Mouse (Mus musculus) frontal cortex, postnatal 25 days (tissue): ENCODE results near the gene Krt27.
A peak's percentile ranks its signal among the peaks of the same experiment; 100 is the strongest.

ENCODE experiments used
- DNase-seq, 2 experiments: peaks; one replicate each; pipeline ENCODE4 v3.0.0; 2022; ENCODE audit warnings: low spot score in 2 of 2

Gene Krt27

DNA sequence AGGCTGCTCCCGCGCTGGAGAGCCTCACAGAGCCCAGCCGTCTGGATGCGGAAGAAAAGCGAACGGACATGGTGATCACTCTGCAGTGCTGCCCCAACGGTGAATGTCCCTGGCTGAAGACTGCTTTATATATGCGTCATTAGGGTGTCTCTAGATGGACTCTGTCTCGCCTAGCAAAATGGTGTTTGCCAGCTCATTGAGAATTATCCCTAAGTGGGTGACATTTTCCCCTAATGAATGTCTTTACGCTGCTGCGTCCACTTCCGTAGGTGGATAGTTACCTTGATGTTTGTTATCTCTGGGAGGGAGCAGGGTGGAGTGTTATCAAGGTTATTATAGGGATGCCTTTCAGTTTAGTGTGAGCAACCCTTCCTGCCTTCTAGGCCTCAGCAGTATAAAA is at the start of gene Krt27:
TSS of gene Krt27 (minus strand) at position 101 of the 400 bp plus-strand sequence.
- no peak for DNase-seq

DNA sequence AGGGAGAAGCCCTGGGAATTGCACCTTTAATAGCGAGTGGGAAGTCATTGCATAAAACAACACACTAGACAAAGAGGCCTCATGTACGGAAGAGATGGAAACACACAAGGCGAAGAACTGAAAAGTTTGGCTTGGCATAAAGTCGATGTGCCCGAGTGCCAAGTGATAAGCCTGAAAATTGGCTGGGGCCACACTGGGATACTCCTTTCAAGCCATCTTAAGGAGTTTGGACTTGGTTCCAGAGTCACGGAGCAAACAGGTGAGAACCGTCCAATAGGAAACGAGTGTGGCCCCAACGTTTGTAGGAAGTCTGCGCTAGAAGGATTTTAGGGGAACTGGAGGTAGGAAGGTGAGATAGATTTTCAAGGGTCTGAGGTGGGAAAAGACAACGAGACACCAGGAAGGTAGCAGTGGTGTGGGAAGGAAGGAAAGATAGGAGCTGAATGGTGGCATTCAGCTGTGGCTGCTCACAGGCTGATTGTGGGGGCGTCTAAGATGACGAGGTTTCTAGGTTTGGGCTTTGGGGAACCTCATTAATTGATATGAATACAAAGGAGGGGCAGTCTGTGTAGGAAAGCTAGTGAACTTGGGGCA is 49.1 kb upstream of the Krt27 start:
- DNase-seq = no peak

GRCm38 (mm10) chr11:99398832-99399231 is 47.9 kb upstream of the Krt27 start:
- DNase-seq = no peak

- DNase-seq = no peak
These were observed 47.2 kb upstream of the Krt27 start for GRCm38 (mm10) chr11:99398084-99398483.

DNA sequence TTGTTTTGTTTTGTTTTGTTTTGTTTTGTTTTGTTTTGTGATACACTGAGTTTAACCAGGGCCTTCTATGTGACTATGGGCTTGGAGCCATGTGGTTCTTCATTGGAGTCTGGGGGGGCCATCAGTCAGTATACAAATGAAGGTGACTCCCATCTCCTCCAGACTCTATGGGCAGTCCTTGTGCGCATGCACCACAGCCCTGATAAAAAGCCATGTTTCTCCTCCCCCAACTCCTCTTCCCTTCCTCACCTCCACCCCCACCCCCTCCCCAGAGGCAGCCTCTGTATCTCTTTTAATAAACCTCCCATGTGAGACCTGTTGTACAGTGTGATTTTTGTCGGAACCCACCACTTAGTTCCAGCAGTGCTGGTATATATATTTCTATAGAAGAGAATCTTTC is 45.8 kb upstream of the Krt27 start:
- DNase-seq = no peak

DNA sequence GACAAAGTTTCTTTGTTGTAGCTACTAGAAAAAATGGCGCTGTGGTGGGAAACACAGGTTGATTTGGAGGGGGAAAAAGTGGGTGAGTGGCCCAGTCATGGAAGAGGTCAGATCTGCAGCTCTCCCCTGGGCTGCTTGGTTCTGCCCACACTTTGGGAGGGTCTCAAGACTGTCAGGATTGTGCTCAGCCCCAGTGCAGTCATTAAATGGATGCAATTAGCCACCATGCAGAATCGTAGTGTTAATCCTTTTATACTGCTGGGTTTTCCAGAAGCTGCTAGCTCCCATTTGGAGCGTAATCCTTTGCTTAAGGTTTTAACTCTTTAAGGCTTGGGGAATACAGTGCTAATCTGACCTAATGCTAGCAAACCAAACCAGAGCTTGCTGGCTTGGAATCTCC is 45.1 kb upstream of the Krt27 start:
- DNase-seq = no peak

GRCm38 (mm10) chr11:99392492-99392891 is 41.6 kb upstream of the Krt27 start:
- DNase-seq = no peak

- DNase-seq = no peak
These were observed 40.5 kb upstream of the Krt27 start for GRCm38 (mm10) chr11:99391375-99391774.

DNA sequence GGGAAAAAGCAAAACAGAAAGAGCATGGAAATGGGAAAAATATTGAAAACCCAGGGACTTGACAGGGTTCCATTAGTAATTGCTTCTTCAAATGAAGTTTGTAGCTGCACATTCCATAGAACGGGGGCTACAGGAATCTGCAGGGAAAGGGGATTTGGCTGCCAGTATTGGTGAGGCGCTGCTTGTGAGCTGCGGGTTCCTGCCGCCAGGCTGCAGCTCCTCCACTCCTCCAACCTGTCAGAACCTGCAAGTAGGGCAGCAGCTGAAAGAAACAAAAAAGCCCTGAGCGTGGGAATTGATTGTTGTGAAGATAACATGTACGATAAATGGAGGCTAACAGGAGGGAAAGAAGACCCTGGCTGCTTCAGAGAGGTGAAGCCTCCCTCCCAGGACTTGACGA is 40.0 kb upstream of the Krt27 start:
- DNase-seq = no peak

GRCm38 (mm10) chr11:99389264-99389663 is 38.4 kb upstream of the Krt27 start, which contains the start of gene Krt10:
TSS of gene Krt10 (minus strand) at chr11:99389364.
- no peak for DNase-seq

GRCm38 (mm10) chr11:99388661-99389060 is 37.8 kb upstream of the Krt27 start:
- DNase-seq = no peak

- DNase-seq = peak; percentile 72 to 80
These were observed 35.2 kb upstream of the Krt27 start for GRCm38 (mm10) chr11:99385813-99386721.

DNA sequence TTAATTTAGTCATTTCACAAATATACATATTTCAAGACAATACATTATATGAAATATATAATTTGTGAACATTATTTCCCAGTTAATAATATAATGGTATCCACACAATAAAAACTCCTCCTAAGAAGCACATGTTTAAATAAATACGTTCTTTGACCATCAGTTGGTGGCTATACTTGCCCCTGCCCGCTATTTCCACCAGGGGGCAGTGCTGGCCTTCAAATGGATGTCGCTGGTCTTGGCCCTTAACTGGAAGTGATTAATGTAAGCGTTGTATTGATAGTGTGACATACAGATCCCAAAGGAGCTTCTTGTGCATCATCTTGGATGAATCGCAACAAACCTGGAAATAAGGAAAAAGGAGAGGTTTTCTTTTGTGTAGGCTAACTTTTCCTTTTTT is 28.7 kb upstream of the Krt27 start:
- peak; percentile 58 to 76 for DNase-seq

DNA sequence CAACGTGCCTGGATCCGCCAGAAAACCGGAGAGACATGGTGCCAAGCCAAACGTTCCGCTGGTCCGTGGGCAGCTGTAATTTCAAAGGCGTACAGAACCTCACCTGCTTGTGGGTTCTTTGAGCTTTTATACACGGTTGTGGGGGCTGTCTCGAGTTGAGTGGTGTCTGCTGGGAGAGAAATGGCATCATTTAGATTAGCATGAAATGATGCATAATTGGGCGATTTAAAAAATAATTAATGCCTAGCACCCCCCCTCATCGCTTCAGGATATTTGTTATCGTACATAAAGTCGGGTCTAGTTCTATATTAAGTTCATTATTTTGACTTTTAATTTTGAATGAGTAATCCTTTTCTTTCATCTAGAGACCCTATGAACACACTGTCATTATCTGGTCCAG is 23.9 kb upstream of the Krt27 start, which contains the start of gene Krt28:
TSS of gene Krt28 (minus strand) at position 101 of the 400 bp plus-strand sequence.
- no peak for DNase-seq

GRCm38 (mm10) chr11:99369853-99370451 is 19.0 kb upstream of the Krt27 start:
- DNase-seq = peak; percentile 23 to 34

DNA sequence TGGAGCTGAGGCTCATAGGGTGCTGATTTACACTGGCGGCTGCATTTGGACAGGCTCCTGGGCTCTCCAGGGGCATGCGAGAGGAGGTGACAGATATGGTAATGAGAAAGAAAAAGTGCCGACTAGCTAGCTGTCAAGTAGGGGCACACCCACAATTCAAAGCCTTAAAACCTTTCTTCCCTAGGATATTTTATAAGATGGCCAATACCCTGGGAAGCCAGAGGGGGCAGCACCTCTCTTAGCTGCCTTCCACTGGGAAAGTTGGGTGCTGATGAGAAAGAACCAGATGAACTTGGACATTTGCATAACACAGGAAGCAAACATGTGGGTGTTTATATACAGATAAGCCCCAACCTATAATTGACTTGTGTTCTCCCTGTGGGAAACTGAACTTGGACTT is 18.3 kb upstream of the Krt27 start:
- no peak for DNase-seq

- no peak for DNase-seq
These were observed 15.9 kb upstream of the Krt27 start for GRCm38 (mm10) chr11:99366791-99367190.

GRCm38 (mm10) chr11:99364412-99364811 is 13.5 kb upstream of the Krt27 start:
- peak in 1 of 2 experiments; percentile 17 for DNase-seq

GRCm38 (mm10) chr11:99361423-99361822 is 10.5 kb upstream of the Krt27 start:
- no peak for DNase-seq

GRCm38 (mm10) chr11:99339299-99339847 is 11.5 kb downstream of the Krt27 start:
- DNase-seq = no peak

DNA sequence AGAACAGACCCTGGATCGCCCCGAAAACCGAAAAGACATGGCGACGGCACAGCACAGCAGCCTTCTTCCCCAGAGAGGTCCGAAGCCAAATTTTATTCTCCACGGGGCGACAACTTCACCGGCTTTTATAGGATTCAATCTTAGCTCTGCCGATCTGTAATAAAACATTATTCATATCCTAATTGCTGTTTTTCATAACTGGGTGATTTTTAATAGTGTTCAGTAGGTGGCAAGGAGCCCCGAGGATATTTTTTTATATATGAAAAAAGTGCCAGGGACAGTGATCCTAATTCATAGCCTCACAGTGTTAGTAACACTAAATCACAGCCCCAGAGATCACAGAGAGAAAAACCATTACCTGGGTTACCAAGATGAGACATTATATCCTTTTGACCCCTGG is 13.0 kb downstream of the Krt27 start, which contains the start of gene Krt26:
TSS of gene Krt26 (minus strand) at position 101 of the 400 bp plus-strand sequence.
- no peak for DNase-seq

DNA sequence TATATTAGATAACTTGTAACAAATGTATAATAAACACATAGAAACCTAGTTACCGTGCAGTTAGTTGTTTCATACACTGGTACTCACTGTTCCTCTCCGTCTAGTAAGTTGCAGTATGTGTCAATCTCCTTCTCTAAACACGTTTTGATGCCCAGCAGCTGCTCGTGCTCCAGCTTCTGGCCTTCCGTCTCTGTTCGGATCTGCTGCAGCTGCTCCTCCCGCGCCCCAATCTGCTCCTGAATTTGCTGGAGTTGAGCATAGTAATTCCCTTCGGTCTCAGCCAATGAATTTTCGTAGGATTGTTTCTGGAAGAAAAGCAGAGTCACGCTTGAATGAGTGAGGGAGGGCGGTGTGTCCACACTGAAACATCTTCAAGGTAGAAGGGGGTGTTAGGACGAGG is 17.5 kb downstream of the Krt27 start:
- DNase-seq = peak; percentile 7 to 22
